Mouse (Mus musculus): ENCODE measurements around the gene Ankrd36. TPM values are rescaled to one million over a fixed set of nuclear protein-coding genes. Genes with fewer than 3 reads are reported as not detected.
"Not testable (repeated sequence)": the region's sequence is repeated elsewhere in the genome, so short reads cannot be mapped to it uniquely, and the experiment has no call there.

Ankrd36 gene
- total RNA-seq, 2 experiments from 2014 or later = not detected

DNA sequence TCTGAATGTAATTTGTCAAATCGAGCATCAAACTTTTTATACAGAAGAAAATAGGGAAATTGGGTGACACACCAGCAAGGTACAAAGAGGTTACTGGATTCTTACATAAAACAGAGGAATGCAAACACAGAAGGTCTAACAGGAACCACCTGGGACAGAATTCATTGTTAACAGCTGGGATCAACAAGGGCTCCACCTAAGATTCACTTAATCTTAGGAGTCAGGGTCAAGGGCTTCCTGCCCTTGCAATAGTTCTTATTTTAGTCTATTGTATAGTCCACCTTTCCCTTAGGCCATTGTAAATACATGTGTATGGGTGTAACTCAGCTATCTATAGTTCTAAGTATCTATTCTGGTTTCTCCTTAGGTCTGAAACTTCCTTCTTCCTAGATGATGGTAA, 24.8 kb upstream of the Ankrd36 start:
- ATAC-seq (ENCODE audit: poor library complexity, severe bottlenecking) = not testable (repeated sequence)

DNA sequence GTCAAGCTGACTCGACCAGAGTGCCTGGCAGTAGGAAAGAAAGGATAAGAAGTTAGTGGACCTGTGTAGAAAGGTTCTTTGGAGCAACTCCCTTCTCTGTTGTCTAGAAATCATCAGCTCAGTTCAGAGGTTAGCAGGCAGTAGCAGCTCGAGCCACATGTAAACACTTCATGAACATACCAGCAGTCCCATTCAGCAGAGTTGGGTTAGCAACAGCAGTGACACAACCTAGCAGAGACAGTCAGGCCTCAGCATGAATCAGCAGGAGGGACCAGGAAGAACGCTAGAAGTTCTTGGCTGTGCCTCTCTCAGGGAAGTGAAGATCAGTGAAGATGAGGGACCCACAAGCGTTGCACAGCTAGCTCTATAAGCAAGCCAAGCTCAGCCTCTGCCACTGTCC, 24.0 kb upstream of the Ankrd36 start:
- ATAC-seq (ENCODE audit: poor library complexity, severe bottlenecking) = no peak

DNA sequence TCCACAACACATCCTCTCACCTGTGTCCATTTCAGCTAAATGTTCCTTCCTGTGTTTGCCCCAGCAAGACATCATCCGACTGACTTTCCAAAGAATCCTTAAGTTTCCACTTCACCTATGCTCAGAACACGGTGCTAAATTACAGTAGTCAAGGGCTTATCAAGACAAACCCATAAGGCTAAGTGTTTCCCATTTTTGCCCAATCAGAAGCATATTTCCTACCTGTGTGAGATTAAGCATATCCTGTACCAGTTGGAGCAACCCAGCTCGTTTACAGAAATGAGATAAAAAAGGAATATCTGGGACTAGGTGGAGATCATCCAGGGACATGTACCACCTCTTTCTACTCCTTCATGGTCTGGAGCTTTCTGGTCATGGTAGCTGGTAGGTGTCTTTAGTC, 22.8 kb upstream of the Ankrd36 start:
- no peak for ATAC-seq (ENCODE audit: poor library complexity, severe bottlenecking)

DNA sequence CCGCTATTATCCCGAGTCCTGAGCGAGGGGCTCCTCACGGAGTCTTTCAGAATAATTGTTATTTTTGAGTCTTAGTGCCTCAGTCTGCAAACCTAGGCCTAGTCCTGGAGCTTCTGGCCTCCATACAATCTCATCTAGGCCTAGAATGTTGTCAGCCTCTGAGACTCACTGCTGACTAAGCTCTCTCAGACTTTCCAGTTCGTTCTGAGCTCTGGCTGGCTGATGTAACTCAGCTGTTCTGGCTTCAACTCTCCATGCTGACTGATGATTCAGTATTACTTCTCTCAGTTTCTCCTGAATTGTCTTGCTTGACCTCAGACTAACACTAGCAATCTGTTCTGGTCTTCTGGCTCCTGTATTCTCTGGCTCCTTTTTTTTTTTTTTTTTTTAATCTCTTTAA, 18.1 kb upstream of the Ankrd36 start:
- no peak for ATAC-seq (ENCODE audit: poor library complexity, severe bottlenecking)

DNA sequence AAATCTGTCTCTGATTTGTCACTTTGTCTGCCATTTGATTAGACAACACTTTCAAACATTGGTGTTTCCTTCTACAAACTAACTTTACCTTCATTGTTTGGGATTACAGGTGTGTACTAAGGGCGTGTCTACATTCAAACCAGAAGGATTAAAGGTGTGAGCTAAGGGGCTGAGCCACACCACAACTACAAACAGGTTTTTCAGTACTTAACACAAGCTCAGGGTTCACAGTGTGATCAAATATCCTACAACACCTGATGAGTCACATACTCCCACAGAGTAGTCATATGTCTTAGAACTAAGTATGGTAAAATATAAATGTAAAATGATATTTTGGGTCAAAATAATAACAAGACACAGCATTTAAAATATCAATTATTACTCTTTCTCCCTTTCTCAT, 17.6 kb upstream of the Ankrd36 start:
- no peak for ATAC-seq (ENCODE audit: poor library complexity, severe bottlenecking)

DNA sequence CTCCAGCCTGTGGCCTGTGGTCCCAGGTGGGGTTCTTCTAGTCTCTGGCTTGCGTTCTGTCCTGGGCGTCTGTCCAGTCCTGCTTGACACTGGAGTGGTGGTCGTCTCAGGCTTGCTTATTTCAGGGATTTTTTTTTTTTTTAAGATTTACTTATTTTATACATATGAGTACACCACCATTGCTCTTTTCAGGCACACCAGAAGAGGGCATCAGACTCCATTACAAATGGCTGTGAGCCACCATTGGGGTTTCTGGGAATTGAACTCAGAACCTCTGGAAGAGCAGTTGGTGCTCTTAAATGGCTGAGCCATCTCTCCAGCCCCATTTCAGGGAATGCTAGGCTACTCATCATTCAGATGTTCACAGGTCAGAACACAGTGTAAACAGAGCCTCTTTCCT, 9.2 kb upstream of the Ankrd36 start:
- ATAC-seq (ENCODE audit: poor library complexity, severe bottlenecking) = no peak

DNA sequence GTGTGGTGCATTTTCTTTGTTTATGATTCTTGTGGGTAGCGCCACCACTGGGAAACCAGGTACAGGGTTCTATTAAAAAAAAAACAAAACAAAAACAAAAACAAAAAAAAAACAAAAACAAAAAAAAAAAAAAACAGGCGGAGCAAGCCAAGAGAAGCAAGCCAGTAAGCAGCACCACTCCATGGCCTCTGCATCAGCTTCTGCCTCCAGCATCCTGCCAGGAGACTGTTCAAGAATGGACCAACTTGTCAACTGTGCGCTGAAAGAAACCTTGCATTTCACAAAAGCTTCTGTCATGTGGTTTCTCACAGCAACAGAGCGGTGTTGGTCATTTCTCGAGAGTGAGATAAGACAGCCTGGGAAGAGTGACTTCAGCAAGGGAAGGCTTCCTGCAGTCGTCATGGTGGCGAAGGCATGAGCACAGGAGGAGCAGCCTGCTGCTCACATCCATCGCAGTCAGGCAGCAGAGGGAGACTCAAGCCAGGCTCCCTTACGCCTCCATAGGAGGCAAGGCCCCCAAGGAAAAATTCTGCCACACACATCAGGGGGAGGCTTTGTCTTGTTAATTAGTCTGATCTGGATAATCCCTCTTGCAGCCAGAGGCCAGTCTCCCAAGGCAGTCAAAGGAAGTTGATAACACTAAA, 6.7 kb upstream of the Ankrd36 start:
- no peak for ATAC-seq (ENCODE audit: poor library complexity, severe bottlenecking)

DNA sequence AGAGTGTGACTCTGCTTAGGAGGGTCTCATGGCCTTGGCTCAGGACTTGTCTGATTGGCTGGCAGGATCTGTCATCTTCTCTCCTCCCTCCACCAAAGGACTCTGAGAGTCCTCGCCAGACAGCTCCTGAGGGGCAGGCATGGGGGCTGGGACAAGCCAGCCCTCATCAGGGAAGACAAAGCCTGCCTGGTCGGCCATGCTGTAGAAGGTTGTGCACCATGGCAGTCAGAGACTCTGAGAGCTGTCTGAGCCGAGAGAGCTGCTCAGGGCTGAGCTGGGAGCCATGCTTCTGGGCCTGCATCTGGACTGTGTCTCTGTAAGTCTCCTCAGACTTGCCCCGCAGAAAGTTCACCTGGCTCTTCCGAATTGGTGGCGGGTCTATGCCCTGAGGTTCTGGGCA, 5.6 kb upstream of the Ankrd36 start:
- ATAC-seq (ENCODE audit: poor library complexity, severe bottlenecking) = no peak

DNA sequence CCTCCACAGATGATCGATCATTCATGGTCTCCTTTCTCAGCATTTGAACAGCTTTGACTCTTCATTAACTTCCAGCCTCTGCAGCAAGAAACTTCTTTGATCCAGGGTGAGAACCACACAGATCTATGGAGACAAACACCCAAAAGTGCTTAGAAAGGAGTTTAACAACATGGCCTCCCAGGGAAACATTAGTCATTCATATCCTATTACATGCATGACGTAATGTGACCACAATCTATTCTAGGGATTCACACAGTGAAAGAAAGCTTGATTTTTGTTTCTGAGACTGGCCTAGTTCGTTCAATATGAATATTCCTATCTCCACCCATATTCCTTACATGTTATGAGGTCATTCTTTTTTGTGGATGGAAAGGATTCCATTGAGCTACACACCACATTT, 3.9 kb upstream of the Ankrd36 start:
- ATAC-seq (ENCODE audit: poor library complexity, severe bottlenecking) = no peak

DNA sequence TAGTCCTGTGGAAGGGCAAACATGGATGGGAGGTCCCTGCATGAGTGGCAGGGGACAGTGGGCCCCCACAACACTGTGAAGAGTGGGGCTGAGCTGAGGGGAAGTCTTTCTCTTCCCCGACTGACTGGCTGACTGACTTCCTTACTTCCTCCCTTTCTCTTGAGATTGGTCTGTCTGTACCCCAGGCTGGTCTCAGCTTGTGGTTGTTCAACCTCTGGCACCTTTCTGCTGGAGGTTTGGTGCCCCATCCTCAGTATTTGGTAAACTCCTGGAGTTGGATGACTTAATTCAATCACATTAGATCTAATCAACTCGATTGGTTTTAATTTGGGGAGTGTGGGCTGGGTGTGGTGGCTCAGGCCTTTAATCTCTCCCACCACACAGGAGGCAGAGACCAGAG, 3.0 kb upstream of the Ankrd36 start:
- ATAC-seq (ENCODE audit: poor library complexity, severe bottlenecking) = no peak

DNA sequence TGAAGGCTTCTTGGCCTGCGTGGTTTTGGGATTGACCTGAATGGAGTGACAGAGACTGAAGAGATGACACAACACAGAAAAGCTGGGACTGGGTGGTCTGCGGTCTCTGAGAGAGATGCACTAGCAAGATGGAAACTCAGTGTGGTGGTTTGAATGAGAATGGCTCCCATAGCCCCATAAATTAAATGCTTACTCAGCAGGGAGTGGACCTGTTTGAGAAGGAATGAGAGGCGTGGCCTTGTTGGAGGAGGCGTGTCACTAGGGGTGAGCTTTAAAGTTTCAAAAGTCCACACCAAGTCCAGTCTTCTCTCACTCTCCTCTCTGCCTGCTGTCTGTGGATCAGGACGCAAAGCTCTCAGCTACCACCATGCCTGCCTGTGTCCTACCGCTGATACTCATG, 1.8 kb upstream of the Ankrd36 start:
- ATAC-seq (ENCODE audit: poor library complexity, severe bottlenecking) = no peak

DNA sequence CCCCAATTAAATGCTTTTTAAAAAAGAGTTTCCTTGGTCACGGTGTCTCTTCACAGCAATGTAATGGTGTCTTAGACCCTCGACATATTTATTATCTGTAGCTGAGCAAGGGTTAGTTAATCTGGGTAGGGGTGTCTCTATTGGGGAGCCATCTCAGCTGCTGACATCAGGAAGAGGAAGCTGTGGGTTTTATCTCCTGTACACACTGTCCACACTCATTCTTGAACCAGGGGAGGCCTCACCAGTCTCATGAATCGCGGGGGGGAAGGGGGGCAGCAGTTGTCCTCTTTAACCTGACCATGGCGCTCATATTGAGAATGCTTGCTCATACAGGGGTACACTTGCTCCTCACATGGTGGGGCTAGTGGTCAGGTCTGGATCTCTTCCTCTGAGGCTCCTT, 1.4 kb upstream of the Ankrd36 start:
- 0 out of 2 replicates have a peak, but pooled peaks have one; percentile 35 for ATAC-seq (ENCODE audit: poor library complexity, severe bottlenecking)

DNA sequence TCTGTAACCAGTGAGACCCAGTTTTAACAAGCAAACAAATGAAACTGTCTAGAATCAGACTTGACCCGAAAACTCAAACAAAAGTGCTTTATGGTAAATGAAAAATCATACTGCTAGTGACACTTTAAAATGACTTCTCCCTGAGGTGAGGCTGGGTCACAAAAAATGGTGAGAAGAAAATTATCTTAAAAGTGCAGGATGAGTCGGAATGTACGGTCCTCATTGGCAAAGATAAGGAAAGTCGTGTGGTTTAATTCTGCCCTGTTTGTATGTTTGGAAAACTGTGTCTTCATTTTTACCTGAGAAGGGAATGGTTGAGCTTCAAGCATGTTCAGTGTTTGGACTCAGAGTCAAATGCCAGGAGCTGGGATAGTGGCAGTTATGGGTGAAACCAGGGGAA, 2.4 kb downstream of the Ankrd36 start:
- ATAC-seq (ENCODE audit: poor library complexity, severe bottlenecking) = no peak

DNA sequence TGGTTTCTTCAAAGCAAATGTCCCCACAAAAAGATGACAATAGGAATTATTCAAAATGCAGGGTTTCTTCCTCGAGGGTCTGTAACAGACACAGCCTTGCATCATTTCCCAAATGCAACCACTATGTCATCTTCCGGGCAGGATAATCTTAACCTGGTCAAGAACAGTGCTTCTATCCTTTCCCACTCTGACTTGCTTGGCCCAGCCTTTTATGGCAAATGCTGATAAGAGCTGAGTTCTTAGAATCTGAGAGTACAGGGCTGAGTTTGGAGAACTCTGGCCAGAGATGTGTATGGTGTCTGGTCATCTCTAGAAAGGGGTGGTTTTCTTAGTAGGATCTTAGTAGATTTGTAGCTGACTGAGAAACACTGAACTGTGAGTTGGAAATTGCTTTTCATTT, 4.3 kb downstream of the Ankrd36 start:
- ATAC-seq (ENCODE audit: poor library complexity, severe bottlenecking) = no peak

DNA sequence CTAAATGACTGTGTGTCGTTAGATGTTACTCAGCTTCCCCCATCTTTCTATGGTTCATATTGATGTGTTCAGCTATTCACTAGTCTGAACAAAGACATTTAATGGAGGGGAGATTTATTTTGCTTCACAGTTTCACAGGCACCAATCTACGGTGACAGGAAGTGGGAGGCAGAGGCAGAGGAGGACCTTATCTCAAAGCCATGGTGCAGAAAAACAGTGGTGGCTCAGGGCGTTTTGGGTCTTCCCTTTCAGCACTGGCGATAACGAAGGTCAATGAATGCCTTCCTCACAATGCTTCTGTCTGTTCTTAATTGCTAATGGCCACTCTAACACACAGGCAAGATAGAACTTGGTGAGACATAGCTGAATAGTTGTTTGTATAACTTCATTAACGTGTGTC, 5.6 kb downstream of the Ankrd36 start:
- ATAC-seq (ENCODE audit: poor library complexity, severe bottlenecking) = no peak

DNA sequence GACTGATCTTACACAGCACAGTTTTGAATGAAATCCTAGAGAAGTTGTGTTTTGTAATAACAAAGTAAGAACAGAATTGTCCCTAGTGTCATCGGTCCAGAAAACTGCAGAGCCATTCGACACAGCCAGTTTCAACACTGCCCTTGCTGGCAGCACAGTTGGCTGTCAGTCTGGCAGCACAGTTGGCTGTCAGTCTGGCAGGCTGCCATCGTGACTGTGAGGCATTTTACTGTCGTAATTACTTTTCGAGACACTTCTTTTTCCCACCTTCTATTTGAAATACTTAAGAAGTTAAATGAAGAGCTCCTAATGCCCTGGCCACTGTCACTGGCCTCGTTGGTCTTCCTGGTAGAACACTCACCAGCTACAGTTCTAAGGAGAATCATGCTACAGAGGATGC, 22.9 kb downstream of the Ankrd36 start:
- no peak for ATAC-seq (ENCODE audit: poor library complexity, severe bottlenecking)

DNA sequence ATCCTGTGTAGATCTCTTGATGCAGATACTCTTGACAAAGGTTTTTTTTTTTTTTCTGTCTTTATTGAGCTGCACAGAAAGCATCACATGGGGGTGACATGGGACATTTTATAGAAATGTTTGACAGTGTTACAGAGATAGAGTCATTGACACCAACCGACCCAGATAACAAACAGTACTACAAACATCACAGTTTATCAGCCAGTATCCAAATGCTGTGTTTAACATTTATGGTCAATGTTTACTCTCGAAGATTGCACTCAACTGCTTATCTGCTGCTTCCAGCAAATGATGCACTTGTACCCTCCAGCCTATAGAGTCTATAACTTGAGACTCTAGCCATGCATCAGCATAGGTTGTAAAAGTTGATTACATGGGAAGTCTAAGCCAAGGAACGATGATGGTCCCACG, 25.9 kb downstream of the Ankrd36 start:
- no peak for ATAC-seq (ENCODE audit: poor library complexity, severe bottlenecking)

DNA sequence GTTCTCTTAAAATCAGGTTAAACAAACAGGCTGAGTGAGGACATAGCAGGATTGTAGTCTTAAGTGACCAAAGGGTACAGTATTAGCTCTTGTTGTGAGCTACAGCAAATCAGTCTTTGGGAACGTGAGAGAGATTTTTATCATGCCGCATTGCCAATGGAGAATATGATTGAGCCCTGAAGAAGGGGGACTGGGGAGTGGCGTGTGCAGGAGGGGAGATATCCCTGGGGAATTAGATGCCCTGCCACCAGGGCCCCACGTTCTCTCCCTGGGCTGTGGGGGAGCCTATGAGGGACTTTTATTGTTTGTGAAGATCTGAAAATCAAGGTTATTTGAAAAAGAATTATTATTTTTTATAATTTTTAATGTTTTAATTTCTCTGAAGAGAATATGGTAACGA, 26.3 kb downstream of the Ankrd36 start:
- no peak for ATAC-seq (ENCODE audit: poor library complexity, severe bottlenecking)

DNA sequence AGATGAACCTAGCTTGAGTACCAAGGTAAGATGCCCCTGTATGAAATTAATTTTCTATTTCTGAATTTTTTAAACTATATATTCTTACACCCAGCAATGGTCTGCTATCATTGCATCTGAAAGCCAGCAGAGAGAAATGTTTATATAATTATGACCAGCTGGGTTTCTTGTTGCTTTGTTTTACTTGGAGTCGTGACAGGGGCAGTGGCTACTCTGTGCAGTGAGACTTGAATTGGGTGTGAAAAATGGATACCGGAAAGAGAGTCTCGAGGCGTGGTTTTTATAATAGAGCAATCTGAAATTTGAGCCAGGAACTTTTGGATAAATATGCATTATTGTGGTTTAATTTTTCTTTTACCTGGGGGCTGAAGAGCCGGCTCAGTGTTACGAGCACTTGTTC, 27.3 kb downstream of the Ankrd36 start:
- no peak for ATAC-seq (ENCODE audit: poor library complexity, severe bottlenecking)

DNA sequence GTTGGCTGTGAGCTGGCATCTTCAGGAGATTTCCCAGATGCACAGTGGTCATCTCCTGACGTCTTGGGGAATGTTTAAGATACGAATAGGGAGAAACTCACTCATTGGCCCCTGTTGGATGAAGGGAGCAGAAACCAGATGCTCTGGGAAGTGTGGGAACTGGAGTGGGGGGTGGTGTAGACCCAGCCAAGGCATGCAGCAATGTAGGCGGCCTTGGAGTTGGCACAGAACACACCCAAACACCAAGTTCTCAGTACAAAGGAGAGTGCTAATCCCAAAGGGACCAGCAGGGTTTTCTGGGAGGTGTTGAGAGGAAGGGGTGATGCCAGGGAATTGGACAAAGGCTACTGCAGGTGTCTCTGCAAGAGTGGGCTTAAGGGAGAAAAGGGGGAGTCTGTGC, 35.9 kb downstream of the Ankrd36 start:
- ATAC-seq (ENCODE audit: poor library complexity, severe bottlenecking) = no peak

DNA sequence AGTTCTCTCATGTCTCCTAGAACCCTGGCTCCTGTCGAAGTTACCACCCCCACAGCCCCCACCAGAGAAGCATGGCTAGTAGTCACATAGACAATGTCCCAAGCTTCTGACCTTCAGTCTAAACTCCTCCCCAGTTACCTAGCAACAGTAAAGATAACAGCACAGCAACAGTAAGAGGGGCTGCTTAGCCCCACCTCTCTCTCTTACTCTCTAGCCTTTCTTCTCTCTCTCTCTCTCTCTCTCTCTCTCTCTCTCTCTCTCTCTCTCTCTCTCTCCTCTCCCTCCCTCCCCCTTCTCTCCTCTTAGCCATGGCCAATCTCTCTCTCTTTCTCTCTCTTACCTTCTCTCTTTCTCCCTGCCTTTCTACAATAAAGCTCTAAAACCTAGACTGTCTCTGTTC, 42.4 kb downstream of the Ankrd36 start:
- not testable (repeated sequence) for ATAC-seq (ENCODE audit: poor library complexity, severe bottlenecking)

DNA sequence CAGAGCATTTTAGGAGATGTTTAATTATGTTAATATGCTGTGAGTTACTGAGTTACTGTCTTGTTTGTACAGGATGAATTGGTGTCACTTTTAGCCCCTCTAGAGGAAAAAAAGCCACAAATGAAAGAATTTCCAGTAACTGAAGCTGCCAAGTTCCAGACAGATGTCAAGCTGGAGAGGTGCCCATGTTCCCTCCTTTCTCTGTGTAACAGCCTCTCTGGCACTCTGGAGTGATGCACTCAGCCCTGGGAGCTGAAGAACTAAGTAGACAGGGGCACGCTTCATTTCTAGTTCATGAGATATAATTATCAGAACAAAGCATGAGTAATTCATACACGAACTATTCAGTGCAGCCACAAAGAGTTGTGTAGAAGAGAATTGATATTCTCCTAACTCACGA, 45.0 kb downstream of the Ankrd36 start:
- ATAC-seq (ENCODE audit: poor library complexity, severe bottlenecking) = no peak

DNA sequence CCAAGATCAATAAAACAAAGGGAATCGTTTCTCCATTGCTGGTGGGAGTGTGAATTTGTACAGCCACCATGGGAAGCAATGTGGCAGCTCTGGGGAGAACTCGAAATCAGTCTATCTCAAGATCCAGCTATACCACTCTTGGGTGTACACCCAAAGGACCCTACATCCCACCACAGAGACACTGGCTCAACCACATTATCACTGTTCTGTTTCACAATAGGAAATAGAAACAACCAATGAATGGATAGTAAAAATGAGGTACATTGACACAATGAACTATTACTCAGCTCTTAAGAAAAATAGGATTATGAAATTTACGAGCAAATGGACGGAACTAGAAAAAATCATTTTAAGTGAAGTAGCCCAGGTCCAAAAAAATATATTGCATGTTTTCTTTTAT, 55.6 kb downstream of the Ankrd36 start:
- ATAC-seq (ENCODE audit: poor library complexity, severe bottlenecking) = peak; percentile 18; the same call in 1 of the 2 replicates

Measured in megakaryocyte, adult 5-6 weeks (primary cell).